Mouse (Mus musculus) erythroblast, embryonic 14.5 days (primary cell): ENCODE measurements around the gene Krt33a.

Experiments used
- GATA1 ChIP-seq: IDR thresholded peaks from 2 replicates; pipeline ENCODE4 v1.6.1; 2012; ENCODE audit warnings: low read length, inconsistent platforms, mixed read lengths
- TAL1 ChIP-seq: IDR thresholded peaks from 3 replicates; pipeline ENCODE4 v1.6.1; 2012; ENCODE audit warnings: low read length, inconsistent platforms, mixed read lengths

GRCm38 (mm10) chr11:99985291-99986092 is 30.5 kb downstream of the Krt33a start:
- TF ChIP-seq GATA1 (no peak), TAL1 (no peak)
